ENCODE assay signal across 20 mouse cellular contexts in genomic region chr8:10548003-10548584, GRCm38 (mm10).
DNase-seq lines count a peak whose midpoint lies in the region; ATAC-seq and TF ChIP-seq lines count a peak whose summit lies in the region.
"Had no signal": no experiment of that assay in that cellular context is flagged by ENCODE, and none has a peak within 500 bp of the region (broad histone marks: within the 10 kb centered on the region; RNA-seq: fewer than 3 reads in every experiment).

No protein-coding gene starts in this region.

- intact Hi-C loops in left cerebral cortex, postnatal 25 days (cut with DNase I) = loop anchor here (10.0 kb wide), 1 partner anchor 457 kb away; the partner anchor contains the start of gene Irs2
- intact Hi-C loops in left cerebral cortex, postnatal 4 days (cut with DNase I) = no loop called here

- DNase-seq in frontal cortex, postnatal 25 days (ENCODE audit: low spot score in 2 of 2) = no peak
- DNase-seq in left cerebral cortex, postnatal 25 days (ENCODE audit: low spot score in 2 of 2) = peak; percentile 38 to 70
- no peak for DNase-seq in left cerebral cortex, postnatal 4 days
- peak; percentile 66 for DNase-seq in right cerebral cortex, adult 18-20 months
- no peak for DNase-seq in right cerebral cortex, postnatal 25 days
- DNase-seq: adrenal gland, postnatal 10 days; B cell, adult 2 months; cerebellum, adult 18-20 months; cerebellum, adult 9-11 months; cerebellum, postnatal 36 days; forebrain, postnatal 0 days; gastrocnemius, postnatal 36 days; heart, adult 11 months; heart, postnatal 36 days had no signal

- peak; percentile 26 for ATAC-seq in frontal cortex, adult (ENCODE audit: low TSS enrichment)
- ATAC-seq: CD4-positive, CD25-positive, alpha-beta regulatory T cell, adult 4 months; forebrain, embryonic 13.5 days; forebrain, postnatal 0 days had no signal

- no peak for TF ChIP-seq POLR2A in cortical plate, adult 2 months (IDR thresholded peaks at IDR 0.05; ENCODE audit: extremely low read depth, insufficient read depth, low read length)

- H3K4me1 ChIP-seq in cortical plate, adult 2 months (ENCODE audit: control insufficient read depth, insufficient read depth, low read length) = peaks cover 10% of the 10 kb centered on the region; the same call in 1 of the 2 replicates
- H3K4me1 ChIP-seq: embryonic facial prominence, embryonic 10.5 days; forebrain, embryonic 13.5 days; heart, embryonic 13.5 days had no signal

- H3K27ac ChIP-seq in cortical plate, adult 2 months (ENCODE audit: insufficient read depth, low read length) = 0 out of 2 replicates have a peak overlapping the region, but pooled peaks have one; percentile 21
- H3K27ac ChIP-seq: embryonic facial prominence, embryonic 10.5 days; forebrain, embryonic 13.5 days; heart, embryonic 13.5 days had no signal

- TF ChIP-seq CTCF in cortical plate, adult 2 months (IDR thresholded peaks at IDR 0.05; ENCODE audit: extremely low read depth, insufficient read depth, low read length) = no peak

- H3K4me3 ChIP-seq in cortical plate, adult 2 months (ENCODE audit: insufficient read depth, low read length) = no peak overlapping the region
- H3K4me3 ChIP-seq: embryonic facial prominence, embryonic 10.5 days; forebrain, embryonic 13.5 days; heart, embryonic 13.5 days had no signal

Comparison
In these comparisons a context has a peak if more than half of its experiments do, and no peak if none do; other contexts are left out.
1. DNase-seq: peak in left cerebral cortex, postnatal 25 days (2 of 2) and right cerebral cortex, adult 18-20 months (single experiment); none in frontal cortex, postnatal 25 days (0 of 2), left cerebral cortex, postnatal 4 days (single experiment) and right cerebral cortex, postnatal 25 days (single experiment).